ENCODE assay signal across 24 mouse cellular contexts in the genomic region with DNA sequence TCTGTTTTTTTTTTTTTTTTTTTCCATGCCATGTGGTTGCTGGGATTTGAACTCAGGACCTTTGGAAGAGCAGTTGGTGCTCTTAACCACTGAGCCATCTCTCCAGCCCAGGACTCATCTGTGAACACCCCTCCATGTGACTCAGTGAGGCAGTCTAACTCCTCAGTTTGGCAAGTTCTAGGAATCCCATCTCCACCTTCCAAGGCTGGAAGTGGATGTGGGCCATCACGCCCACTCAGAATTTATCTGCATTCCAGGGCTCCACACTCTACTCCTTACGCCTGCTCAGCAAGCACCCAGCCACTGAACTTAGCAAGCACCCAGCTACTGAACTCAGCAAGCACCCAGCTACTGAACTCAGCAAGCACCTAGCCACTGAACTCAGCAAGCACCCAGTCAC. TPM values are rescaled to one million over a fixed set of nuclear protein-coding genes. Genes with fewer than 3 reads are reported as not detected.
DNase-seq lines count a peak whose midpoint lies in the region; ATAC-seq lines count a peak whose summit lies in the region.
"Had no signal": no experiment of that assay in that cellular context is flagged by ENCODE, and none has a peak within 500 bp of the region (broad histone marks: within the 10 kb centered on the region; RNA-seq: fewer than 3 reads in every experiment).

No protein-coding gene starts in this region.

- DNase-seq in frontal cortex, postnatal 14 days (ENCODE audit: low spot score in 2 of 2), result no peak
- peak; percentile 51 for DNase-seq in 3T3-L1 (ENCODE audit: low read depth, low spot score)
- peak; percentile 47 for DNase-seq in Muller cell, postnatal 12 days (ENCODE audit: inconsistent ontology term)
- peak; percentile 44 for DNase-seq in brain, adult 2 months (ENCODE audit: low read depth, low spot score)
- DNase-seq in cerebellum, adult 11-12 months, result no peak
- DNase-seq in spleen, postnatal 36 days (ENCODE audit: low spot score in 2 of 2), result no peak
- DNase-seq in adrenal gland, postnatal 36 days, result no peak
- DNase-seq: adrenal gland, adult 2 months; adrenal gland, adult 8-10 months; adrenal gland, postnatal 10 days; adrenal gland, postnatal 14 days; adrenal gland, postnatal 25 days; B cell, adult 2 months; cerebellum, adult 11 months; cerebellum, adult 18-20 months; cerebellum, adult 2 months; cerebellum, adult 8-10 months; cerebellum, adult 9-10 months; cerebellum, adult 9-11 months had no signal

- peak; percentile 84 for ATAC-seq in frontal cortex, adult (ENCODE audit: low TSS enrichment)
- ATAC-seq: activated CD4-positive, CD25-positive, alpha-beta regulatory T cell, adult 4 months; CD4-positive, CD25-positive, alpha-beta regulatory T cell, adult 4 months; Patski had no signal

RNA-seq across cellular contexts. Expression of gene Emid1, which starts 47.8 kb away (rescaled TPM):
- 1 to 10 TPM; 7.8 to 9.0 TPM for total RNA-seq in adrenal gland, postnatal 36 days (2021)
- total RNA-seq: CH12.LX had no signal

Comparison
In these comparisons a context has a peak if more than half of its experiments do, and no peak if none do; other contexts are left out.
1. DNase-seq: peak in 3T3-L1 (single experiment), Muller cell, postnatal 12 days (single experiment) and brain, adult 2 months (single experiment); none in frontal cortex, postnatal 14 days (0 of 2), cerebellum, adult 11-12 months (single experiment), spleen, postnatal 36 days (0 of 2) and adrenal gland, postnatal 36 days (0 of 2).